Mouse (Mus musculus): Measurements from ENCODE around the gene Pdgfd. TPM values are rescaled to one million over a fixed set of nuclear protein-coding genes. Genes with fewer than 3 reads are reported as not detected.

The Pdgfd gene
- total RNA-seq, 2 experiments from 2014 or later = 2.6 to 3.3 TPM

DNA sequence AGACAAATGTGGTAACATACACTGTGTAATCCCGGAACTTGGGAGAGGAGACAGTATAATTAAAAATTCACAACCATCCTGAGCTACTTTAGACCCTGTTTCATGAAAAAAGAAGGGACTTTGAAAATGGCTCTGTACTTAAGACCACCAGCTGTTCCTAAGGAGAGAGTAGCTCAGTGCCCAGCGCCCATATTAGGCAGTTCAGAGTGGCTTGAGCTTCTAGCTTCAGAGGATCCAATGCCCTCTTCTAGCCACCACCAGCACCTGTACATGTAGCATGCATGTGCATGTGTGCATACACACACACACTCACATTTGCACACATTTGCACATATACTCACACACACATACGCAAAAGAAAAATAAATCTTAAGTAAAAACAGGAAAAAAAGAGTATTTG, 136.2 kb downstream of the Pdgfd start:
- intact Hi-C loops (cut with DNase I) = no loop called here
- no peak for DNase-seq (ENCODE audit: low spot score in 2 of 2)

DNA sequence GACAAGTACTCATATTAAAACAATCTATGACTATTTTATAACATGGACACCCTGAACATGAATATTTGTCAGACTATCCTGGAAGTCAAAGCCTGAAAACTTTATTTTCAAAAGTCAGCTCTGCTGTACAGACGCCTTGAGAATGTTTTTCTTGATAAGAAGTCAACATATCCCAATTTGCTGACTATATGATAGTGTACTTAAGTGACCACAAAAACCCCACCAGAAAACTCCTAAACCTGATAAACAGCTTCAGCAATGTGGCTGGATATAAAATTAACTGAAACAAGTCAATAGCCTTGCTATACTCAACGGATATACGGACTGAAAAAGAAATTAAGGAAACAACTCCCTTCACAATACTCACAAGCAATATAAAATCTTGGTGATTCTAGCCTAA, 137.5 kb downstream of the Pdgfd start:
- intact Hi-C loops (cut with DNase I) = no loop called here
- no peak for DNase-seq (ENCODE audit: low spot score in 2 of 2)

DNA sequence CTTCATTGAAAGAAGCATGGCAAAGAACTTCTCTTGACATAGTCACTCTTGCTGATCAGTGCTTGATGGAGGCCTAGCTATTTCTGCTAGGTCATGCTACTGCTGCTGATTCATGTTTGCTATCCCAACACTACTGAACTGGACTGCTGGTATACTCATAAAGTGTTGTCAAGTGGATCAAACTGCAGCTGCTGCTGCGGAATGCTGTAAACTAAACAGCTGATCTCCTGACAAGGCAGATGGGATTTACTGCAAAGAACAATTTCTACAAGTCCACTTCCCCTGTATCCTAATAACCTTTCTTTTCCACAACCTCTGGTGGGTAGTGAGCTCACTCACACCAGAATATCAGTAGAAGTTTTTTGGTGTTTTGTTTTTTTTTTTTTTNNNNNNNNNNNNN, 148.7 kb downstream of the Pdgfd start:
- DNase-seq (ENCODE audit: low spot score in 2 of 2) = no peak
- intact Hi-C loops (cut with DNase I) = no loop called here

DNA sequence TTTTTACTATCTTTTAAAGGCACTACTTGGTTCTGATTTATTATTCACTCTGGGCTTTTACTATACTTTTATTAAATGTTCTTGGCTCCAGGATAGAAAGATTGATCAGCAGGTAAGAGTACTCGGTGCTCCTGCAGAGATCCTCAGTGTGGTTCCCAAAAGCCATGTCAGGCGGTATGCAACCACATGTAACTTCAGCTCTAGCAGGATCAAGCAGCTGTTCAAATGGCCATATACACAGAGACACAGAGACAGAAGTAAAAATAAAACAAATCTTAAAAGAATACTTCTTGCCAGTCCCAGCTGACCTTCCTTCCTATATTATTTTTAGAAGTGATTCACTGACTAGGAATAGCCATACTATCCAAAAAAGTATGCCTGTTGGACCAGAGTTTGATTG, 157.0 kb downstream of the Pdgfd start:
- no peak for DNase-seq (ENCODE audit: low spot score in 2 of 2)
- intact Hi-C loops (cut with DNase I) = no loop called here

DNA sequence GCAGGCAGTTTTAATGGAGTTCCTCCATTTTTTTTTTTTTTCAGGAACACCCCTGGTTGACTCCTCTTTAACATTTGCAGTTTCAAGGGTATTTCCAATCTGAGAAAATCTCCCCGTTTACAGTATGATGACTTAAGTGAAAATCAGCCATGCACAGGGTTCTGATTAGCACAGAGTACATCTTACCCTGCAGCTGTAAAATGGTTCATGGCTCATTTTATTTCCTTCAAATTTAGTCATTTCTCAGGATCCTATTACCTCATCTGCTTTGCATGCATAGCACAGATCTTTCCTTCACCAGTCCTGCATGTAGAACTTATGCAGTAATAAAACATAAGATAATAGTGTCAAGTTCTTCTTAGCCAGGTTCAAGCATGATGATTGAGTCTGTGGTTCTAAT, 165.1 kb downstream of the Pdgfd start:
- no peak for DNase-seq (ENCODE audit: low spot score in 2 of 2)
- intact Hi-C loops (cut with DNase I) = no loop called here

DNA sequence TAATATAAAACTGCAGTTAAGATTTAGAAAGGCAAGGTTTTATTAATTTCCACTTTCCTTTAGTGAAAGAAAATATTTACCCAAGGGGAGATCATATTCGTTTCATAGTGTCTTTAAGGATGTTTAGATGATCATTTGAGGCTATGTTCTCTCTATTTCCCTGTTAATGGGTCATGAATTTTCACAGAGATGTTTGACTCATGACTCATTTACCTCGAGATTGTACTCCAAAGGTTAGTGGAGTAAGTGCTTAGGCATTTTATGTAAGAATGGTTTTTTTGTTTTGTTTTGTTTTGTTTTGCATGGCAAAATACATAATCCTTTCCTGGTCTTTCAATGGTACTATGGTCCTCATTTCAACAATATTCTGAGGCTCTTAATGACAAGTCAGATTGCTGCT, 167.9 kb downstream of the Pdgfd start:
- DNase-seq (ENCODE audit: low spot score in 2 of 2) = no peak
- intact Hi-C loops (cut with DNase I) = no loop called here

DNA sequence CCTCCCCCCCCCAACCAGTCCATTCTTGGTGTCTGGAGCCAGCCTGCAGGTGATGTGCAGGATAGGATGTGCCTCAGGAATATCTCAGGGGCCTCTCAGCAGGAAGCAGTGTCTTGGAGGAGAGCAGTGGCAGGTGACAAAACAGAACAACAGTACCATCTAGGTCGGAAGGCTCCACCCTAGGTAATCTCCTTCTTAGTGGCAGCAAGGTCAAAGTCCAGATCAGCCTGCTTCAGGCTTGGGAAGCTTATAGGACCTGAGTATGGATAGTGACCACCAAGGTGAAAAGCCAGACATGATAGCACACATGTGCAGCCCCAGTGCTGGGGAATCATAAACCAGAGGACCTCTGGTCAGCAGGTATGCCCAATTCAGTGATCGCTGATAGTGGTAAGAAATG, 169.5 kb downstream of the Pdgfd start:
- intact Hi-C loops (cut with DNase I) = no loop called here
- no peak for DNase-seq (ENCODE audit: low spot score in 2 of 2)

DNA sequence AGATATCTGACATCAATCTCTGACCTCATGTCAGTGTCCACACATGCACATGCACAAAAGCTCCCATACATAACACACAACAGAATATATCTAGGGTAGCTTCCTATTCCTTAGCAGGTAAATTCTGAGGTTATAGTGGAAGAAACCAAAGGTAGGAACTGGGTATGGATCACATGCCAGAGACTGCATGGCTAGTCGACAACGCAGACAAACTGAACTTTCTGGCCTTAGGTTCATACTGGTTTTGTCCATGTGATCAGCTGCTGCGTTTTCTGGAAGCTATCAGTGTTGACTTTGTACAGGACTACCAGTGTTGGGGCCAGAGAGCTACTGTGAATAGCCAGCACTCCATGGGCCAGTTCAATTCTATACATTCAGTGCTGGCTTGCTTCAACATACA, 170.0 kb downstream of the Pdgfd start:
- no peak for DNase-seq (ENCODE audit: low spot score in 2 of 2)
- intact Hi-C loops (cut with DNase I) = no loop called here

DNA sequence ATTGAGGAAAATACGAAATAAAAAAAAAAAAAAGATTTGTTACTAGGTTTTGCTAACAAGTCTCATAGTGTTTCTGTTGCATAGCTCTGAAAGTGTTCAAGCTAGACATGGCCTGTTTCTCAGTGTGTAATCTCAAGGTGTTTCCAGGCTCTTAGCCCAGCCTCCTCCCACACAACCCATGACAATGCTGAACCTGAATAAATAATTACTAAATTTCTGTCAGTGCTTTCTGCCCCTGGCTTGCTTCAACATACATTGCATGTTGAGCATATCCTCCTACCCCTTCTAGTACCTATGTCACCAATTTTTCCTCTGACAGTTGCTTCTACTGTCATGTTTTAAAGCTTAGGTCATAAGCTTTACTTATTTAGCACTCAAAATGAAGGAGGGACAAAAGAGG, 171.0 kb downstream of the Pdgfd start:
- intact Hi-C loops (cut with DNase I) = no loop called here
- DNase-seq (ENCODE audit: low spot score in 2 of 2) = no peak

DNA sequence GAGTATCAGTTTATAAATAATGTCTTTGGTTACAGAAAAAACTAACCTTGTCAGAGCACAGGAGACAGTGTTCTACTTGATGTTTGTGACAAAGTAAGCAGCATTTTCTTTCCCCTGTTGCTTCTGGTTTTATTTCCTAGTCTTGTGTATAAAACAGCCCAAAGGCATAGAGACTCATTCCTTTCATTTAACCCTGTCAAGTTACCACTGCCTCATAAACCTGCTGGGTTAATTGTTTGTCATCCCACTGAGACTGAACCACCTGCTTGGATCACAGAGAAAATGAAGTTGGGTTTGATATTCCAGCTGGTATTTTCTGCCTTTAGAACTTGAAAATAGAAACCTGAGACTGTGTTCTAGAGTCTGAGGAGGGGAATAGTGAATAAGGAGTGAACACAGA, 172.4 kb downstream of the Pdgfd start:
- DNase-seq (ENCODE audit: low spot score in 2 of 2) = no peak
- intact Hi-C loops (cut with DNase I) = no loop called here

DNA sequence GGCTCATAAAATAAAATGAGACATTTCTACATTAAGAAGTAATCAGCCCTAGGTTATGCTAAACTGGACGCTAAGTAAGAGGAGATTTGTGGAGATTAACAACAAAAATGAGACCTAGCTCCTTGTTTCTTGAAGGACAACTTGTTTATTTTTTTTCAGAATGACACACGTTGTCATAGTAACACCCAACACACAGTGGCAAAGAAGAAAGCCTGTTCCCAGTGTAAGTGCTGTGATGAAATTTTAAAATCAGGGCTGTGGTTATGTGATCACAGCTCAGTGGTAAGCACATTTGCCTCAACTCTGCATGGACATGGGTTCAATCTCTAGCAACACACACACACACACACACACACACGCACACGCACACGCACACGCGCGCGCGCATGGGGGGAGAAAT, 174.5 kb downstream of the Pdgfd start:
- intact Hi-C loops (cut with DNase I) = no loop called here
- no peak for DNase-seq (ENCODE audit: low spot score in 2 of 2)

DNA sequence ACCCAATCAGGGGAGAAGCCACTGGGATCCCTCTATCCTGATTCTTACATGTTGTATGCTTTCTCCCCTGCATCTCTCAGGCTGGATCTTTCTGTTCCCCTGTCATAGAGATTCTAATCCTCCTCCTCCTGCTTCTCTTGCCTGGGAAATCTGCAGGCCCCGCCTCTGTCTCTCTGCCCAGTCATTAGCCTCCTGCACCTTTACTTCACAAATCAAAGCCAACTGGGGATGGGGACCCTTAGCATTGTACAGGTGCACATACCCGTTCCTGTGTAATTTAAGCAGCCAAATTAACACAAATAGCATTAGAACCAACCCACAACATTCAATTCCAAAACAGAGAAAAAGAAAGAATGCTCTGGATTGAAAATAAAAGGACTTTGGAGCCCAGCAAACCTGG, 176.1 kb downstream of the Pdgfd start:
- intact Hi-C loops (cut with DNase I) = no loop called here
- DNase-seq (ENCODE audit: low spot score in 2 of 2) = no peak

DNA sequence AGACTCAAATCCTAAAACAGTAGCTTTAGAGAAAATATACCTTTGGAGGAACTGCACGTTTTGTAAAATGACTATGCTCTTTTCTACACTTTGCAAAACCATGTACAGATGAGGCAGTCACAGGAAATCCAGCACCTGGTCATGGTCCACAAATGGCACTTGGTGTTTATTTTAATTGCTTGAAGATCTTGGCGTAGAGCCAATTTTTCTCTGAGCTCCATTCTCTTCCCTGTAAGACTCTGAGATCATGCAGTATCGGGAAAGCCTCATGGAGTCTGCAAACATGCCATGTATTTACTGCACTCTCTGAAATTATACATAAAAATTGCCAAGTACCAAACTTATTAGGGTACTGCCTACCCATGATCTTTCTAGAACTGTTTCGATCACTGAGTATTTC, 176.5 kb downstream of the Pdgfd start:
- intact Hi-C loops (cut with DNase I) = no loop called here
- DNase-seq (ENCODE audit: low spot score in 2 of 2) = peak; percentile 7 to 9

DNA sequence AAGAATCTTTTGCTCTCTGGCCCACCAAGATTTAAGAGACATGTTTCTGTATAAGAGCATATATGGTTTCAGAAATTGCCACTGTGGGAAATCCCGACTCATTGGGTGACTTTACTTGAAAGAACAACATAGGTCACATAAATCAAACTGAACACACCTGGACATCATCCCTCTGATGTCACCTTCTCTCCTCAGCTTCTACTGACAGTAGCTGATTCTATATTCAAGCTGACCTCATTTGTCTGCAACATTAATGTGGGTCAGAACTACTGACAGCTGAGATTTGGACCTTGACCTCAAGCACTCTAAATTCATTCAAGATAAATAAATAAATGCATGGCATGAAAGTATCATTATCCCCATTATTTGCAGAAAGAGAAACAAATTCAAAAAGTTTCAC, 177.0 kb downstream of the Pdgfd start:
- intact Hi-C loops (cut with DNase I) = no loop called here
- no peak for DNase-seq (ENCODE audit: low spot score in 2 of 2)

DNA sequence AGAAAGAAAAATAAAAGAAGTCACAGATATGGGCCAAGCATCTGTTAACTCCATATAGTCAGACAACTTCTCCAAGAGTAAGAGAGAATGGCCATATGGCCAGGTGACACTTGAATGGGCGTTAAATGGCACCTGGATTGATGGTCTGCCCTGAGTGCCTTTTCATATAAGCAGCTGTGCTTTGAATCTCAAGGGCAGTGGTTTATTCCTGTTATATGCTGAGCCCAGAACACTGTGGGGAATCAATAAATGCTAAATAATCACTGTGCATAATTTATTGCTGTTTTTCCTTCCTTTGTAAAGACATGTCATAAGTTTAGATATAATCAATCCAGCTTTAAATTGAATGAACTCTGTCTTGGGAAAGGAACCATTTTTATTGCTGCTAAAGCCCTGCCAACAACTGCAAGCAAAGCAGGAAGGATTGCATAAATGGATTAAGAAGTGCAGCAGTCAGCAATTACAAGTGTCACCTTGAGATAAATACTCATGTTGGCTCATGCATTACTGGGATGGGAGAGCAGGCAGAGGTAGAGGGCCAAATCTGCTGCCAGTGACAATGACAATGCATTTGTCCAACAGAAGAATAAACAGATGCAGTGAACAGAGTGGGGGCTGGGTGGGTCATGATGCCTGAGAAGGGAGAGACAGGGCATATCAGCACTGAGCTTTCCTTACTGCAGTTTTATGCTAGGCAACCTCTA, 185.0 kb downstream of the Pdgfd start:
- DNase-seq (ENCODE audit: low spot score in 2 of 2) = no peak
- intact Hi-C loops (cut with DNase I) = no loop called here

DNA sequence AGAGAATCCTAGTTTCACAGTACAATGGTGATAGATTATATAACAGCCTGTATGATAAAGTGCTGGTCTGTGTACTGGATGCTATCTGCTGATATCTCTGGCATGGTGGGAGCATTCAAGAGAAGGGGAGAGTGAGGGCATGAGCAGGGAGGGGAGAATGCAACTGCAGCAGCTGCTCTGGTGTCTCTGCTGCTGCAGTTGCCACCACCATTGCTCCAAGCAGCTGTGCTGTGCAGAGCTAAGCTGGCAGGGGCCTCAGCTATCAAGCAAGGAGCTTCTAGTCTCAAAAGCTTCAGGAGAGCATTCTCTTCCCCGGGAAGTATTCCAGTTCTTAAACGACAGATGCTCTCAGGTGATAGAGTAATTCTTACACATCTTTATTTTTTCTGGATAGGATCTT, 192.4 kb downstream of the Pdgfd start:
- no peak for DNase-seq (ENCODE audit: low spot score in 2 of 2)
- intact Hi-C loops (cut with DNase I) = no loop called here

DNA sequence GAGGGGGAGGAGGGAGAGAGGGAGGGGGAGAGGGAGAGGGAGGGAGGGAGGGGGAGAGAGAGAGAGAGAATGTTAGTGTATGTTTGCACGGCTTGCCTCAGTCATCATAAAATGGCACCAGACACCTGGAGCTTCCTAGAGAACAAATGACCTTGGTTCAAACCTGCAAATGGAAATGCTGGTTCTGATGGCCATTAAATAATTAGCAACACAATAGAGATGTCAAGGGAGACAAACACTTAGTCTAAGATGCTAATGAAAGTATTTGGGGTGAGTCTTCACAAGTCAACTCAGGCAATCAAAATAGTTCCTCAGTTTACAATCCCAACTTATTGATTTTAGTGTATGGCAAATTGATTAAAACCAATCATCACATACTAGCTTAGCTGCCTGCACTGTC, 198.2 kb downstream of the Pdgfd start:
- intact Hi-C loops (cut with DNase I) = no loop called here
- no peak for DNase-seq (ENCODE audit: low spot score in 2 of 2)

DNA sequence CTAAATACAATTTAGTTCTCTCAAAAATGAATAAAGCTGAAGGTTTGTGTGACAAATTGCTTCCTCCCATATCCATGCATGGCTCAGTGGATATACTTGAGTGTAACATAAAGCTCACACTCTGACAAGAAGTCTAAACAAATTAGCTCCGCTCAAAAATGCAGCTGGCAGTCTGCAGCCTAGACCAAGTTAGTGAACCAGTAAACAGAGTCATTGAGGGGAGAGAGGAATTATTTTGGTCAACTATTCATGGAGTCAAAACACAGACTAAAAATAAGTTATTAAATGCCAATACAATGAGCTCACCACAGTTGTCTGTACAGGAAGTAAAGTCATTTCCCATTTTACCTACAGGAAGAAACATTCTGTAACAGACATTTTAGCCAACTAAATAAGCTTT, 233.4 kb downstream of the Pdgfd start:
- intact Hi-C loops (cut with DNase I) = no loop called here
- no peak for DNase-seq (ENCODE audit: low spot score in 2 of 2)

DNA sequence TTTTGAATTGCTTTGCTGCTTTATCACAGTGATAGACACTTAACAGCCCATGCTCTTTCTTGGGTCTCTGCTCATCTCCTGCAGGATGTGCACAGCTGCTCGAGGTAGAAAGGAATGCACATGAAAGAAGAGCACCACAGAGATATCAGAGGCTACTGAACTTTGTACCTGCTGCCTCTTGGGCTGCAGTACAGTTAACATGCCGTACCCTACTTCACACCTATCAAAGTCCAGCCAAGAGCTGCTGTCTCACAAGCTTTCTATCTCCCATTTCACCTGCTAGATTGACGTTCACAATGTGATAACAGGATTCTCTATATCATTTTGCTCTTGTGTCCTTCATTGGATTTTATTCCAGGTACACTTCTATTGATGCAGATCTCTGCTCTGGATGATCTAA, 238.2 kb downstream of the Pdgfd start:
- no peak for DNase-seq (ENCODE audit: low spot score in 2 of 2)
- intact Hi-C loops (cut with DNase I) = no loop called here

DNA sequence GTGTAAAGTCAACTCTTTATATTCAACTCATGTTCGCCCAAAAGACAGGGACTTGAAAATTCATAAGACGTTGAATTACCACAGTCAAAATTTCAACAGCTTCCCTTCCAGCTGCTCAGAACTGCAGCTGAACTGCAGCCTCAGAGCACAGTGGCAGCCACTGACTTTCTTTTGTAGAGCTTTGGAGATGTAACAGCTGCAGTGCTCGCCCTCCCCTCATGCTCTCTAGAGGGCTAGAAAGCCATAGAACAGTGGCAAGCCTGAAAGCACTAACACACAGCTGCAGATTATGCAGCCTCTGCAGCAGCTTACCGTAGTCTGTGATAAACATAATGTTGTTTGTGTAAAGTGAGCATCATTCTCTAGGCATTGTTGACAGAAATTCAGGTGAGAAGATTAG, 239.6 kb downstream of the Pdgfd start:
- intact Hi-C loops (cut with DNase I) = no loop called here
- peak; percentile 5 to 28 for DNase-seq (ENCODE audit: low spot score in 2 of 2)

DNA sequence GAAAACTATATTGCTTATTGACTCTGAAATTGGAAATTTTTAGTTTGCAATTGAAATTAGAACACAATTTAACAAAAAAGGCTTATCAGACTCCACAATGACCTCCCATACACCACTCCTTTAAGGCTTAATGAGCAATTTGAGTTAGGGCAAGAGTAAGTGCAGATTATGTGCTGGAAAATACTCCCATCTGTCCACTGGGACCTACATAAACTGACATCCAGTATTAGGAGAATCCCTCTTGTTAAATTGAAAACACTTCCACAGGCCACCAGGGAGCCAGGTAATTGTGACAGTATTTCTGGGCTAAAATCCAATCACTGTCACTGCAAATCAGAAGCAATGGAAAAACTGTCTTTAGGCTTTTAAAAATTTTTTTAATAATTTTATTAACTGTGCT, 256.2 kb downstream of the Pdgfd start:
- intact Hi-C loops (cut with DNase I) = no loop called here
- DNase-seq (ENCODE audit: low spot score in 2 of 2) = no peak

All from left cerebral cortex, postnatal 25 days (tissue).